Mouse (Mus musculus): ENCODE results near the gene Izumo4.

GRCm38 (mm10) chr10:80669018-80669417 is 33.0 kb upstream of the Izumo4 start:
- TF ChIP-seq TAL1 (IDR thresholded peaks at IDR 0.05; ENCODE audit: low read length), result no peak
- TF ChIP-seq GATA1 (IDR thresholded peaks at IDR 0.05; ENCODE audit: low read length), result no peak
